Mouse (Mus musculus): ENCODE measurements at regions not wholly inside any gene's neighbourhood (a gene's known extent, or its start where the extent isn't known, plus 50 kb on each side); places are given as distances from the start of the nearest gene placed in this dataset.

- DNase-seq (ENCODE audit: low read depth, low spot score), result no peak
These were observed 137.8 kb downstream of the Pfkfb3 start for GRCm38 (mm10) chr2:11416122-11416521.

- no peak for DNase-seq (ENCODE audit: low read depth, low spot score)
These were observed 141.4 kb downstream of the Pfkfb3 start for GRCm38 (mm10) chr2:11412521-11412920.

- DNase-seq (ENCODE audit: low read depth, low spot score), result no peak
These were observed 145.4 kb downstream of the Pfkfb3 start for GRCm38 (mm10) chr2:11408497-11408896.

GRCm38 (mm10) chr2:11406103-11406615 lies 147.7 kb downstream of the Pfkfb3 start:
- no peak for DNase-seq (ENCODE audit: low read depth, low spot score)

DNA sequence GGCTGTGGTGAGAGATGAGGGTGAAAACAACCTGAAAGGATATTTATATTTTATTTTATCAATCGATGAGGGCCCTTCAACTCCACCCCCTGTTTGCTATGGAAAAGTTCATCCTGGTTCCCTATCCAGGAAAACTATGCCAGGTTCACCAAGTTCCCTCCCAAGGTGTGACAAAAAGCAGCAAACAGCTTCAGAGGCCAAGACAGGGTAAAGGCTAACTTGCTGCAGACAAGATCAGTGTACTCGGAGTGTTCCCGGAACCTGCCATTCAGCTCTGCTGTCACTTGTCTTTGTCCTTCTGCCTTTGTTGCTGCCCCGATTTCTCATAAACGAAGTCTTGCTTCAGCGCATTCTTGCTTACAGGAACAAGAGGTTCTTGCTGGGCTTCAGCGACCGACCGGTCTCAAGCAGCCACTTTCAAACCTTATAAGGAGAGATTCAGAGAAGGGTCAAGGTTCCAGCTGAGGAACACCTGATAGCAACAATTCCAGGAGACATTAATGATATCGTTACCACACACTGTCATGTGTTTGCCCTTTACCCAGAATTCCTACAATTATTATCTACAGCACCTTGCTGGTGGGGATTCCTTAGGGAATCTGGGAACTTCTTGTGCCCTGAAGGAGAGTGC lies 151.5 kb downstream of the Pfkfb3 start:
- no peak for DNase-seq (ENCODE audit: low read depth, low spot score)

DNA sequence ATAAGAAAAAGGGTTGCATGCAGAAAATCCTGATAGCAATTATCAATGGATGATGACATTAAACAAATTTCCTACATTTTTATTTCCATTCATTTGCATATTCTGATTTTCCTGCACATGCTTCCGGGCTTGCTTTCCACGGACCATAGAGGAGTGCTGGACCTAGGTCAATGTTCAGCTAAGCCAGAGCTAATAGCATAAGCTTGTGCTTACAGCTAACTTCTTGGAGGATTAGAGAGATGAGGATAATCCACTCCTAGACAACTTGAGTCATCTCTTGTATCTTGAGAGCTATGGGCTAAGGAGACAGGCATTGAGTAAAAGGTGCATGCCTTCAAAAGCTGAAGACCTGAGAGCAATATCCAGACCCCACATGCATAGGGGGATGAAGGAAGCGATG lies 154.5 kb downstream of the Pfkfb3 start:
- no peak for DNase-seq (ENCODE audit: low read depth, low spot score)

- DNase-seq (ENCODE audit: low read depth, low spot score), result no peak
These were observed 154.9 kb downstream of the Pfkfb3 start for GRCm38 (mm10) chr2:11398949-11399348.

GRCm38 (mm10) chr2:11398391-11398790 lies 155.5 kb downstream of the Pfkfb3 start:
- no peak for DNase-seq (ENCODE audit: low read depth, low spot score)

DNA sequence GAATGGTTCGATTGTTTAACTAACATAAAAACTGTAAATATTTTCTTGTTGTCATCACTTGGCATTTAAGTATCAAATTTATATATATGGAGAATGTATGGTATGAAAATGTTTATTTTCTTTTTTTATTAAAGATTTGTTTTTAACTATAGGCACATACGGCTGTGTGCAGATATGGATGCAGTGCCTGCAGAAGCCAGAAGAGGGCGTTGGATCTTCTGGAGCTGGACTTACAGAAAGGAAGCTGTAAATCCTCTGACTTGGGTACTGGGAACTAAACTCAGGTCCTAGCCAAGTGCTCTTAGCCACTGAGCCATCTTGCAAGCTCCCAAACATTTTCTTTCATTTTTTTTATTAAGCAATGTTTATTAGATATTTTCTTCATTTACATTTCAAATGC lies 157.0 kb downstream of the Pfkfb3 start:
- peak; percentile 33 for DNase-seq (ENCODE audit: low read depth, low spot score)

GRCm38 (mm10) chr2:11394675-11395349 lies 159.1 kb downstream of the Pfkfb3 start:
- DNase-seq (ENCODE audit: low read depth, low spot score), result no peak

DNA sequence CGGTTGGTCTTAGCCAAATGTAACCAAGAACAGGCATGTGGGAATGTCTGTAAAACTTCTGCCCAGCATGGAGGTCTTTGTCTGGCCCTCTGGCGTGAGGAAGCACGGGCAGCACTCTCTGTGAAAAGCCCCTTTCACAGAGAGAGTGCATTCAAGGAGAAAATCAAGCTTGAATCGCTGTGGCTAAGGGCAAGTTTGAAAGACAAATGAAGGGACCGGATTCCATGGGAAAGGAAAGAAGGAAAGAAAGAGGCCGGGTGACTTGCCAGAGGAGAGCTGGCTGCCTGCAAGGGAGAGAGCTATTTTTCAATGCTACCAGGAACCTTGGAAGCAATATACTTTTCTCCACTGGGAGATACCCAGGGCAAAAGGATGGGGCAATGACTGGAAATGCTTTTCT lies 162.2 kb downstream of the Pfkfb3 start:
- no peak for DNase-seq (ENCODE audit: low read depth, low spot score)

- DNase-seq (ENCODE audit: low read depth, low spot score), result no peak
These were observed 163.1 kb downstream of the Pfkfb3 start for GRCm38 (mm10) chr2:11390667-11391334.

GRCm38 (mm10) chr2:11387623-11388022 lies 166.3 kb downstream of the Pfkfb3 start:
- no peak for DNase-seq (ENCODE audit: low read depth, low spot score)

DNA sequence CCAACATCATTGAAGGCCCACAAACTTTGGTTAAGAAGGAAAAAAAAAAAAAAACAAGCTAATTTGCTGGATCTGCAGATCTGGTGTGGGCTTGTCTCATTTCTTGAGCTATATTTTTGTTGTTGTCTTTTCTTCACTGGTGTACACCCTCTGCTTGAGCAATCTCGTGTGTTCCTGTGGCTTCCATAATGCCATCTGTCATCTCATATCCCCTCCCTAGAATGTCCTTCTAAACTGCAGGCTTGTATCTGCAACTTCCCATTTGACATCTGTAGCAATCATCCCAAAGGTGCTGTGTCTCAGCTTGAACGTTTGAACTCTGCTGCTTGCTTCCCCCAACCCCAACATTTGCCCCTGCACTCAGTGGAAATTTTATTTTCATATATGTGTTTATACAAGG lies 170.1 kb downstream of the Pfkfb3 start:
- no peak for DNase-seq (ENCODE audit: low read depth, low spot score)

- no peak for DNase-seq (ENCODE audit: low read depth, low spot score)
These were observed 176.7 kb downstream of the Pfkfb3 start for GRCm38 (mm10) chr2:11377213-11377612.

GRCm38 (mm10) chr2:11375726-11376454 lies 178.0 kb downstream of the Pfkfb3 start:
- peak; percentile 42 for DNase-seq (ENCODE audit: low read depth, low spot score)

DNA sequence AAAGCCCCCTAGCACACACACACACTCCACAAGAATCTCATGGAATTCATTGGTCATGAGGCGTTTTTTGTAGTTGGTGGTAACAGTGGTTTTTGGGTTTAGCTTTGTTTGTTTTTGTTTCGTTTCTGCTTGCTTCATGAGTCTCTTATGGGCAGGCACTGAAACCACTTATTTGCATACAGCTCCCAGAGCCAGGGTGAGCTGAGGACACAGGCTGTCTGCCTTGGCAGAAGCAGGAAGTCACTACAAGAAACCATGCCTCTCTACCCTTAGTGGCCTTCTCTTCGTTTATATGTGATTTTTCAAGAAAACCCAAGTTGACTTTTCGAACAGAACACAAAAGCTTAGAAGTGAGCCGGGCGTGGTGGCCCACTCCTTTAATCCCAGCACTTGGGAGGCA lies 178.8 kb downstream of the Pfkfb3 start:
- no peak for DNase-seq (ENCODE audit: low read depth, low spot score)

GRCm38 (mm10) chr2:11370273-11370672 lies 183.6 kb downstream of the Pfkfb3 start:
- no peak for DNase-seq (ENCODE audit: low read depth, low spot score)

GRCm38 (mm10) chr2:11367319-11367718 lies 186.6 kb downstream of the Pfkfb3 start:
- DNase-seq (ENCODE audit: low read depth, low spot score), result no peak

GRCm38 (mm10) chr2:11365815-11366214 lies 188.1 kb downstream of the Pfkfb3 start:
- no peak for DNase-seq (ENCODE audit: low read depth, low spot score)

GRCm38 (mm10) chr2:11365371-11365770 lies 188.5 kb downstream of the Pfkfb3 start:
- DNase-seq (ENCODE audit: low read depth, low spot score), result no peak

DNA sequence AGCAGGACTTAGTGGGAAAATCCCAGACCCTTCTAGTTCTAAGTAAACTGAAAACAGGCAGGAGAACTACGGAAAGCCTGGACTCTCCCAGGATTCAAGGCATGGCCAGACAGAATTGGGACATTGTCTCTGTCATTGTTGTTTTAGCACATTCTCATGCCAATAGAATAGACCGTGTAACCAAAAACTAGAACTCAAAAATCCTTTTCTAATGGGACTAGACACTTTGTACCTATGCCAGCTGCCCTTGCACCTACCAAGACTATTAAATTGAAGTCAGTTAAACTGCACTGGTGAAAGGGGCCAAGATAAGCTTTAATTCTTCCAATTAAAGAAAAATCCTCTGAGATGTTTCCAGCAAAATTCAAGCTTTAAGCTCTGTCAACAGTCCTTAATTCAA lies 189.8 kb downstream of the Pfkfb3 start:
- no peak for DNase-seq (ENCODE audit: low read depth, low spot score)

Measured in ES-CJ7 (cell line).